Comparison of ENCODE assay signal across 22 mouse cellular contexts in the genomic region with DNA sequence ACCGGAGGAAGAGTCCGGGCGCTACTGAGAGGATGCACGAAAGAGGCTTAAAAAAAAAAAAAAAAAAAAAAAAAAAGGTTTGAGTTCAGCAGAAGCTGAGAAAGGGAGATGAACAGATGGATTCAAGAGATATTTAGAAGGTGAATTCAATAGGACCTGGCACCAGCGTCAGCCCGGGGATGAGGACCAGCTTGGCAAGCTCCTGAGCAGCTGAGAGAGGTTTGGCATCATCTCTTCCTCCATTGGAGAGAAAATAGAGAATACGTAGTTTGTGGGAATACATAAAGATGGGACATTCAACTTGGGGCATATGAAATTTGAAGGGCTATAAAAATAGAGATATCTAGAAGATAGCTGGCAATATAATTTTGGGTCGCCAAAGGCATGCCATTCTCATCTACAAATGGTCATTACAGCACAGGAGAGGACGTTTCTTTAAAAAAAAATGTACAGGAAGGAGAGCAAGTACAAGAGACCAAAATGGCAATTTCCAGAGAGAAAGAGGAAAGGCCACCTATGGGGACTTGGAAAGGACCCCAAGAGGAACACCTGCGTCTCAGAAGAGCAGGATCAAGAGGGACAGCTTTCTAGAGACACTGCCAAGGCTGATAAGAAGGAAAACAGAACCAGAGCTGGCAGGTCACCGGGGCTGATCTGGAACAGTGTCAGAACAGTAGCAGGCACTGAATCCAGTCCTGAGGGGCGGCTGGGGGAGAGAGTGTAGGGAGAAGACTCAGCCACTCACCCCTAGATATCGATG. TPM values are rescaled to one million over a fixed set of nuclear protein-coding genes. Genes with fewer than 3 reads are reported as not detected.
A peak's percentile ranks its signal among the peaks of the same experiment; 100 is the strongest.
DNase-seq lines count a peak whose midpoint lies in the region; TF ChIP-seq lines count a peak whose summit lies in the region.
"Had no signal": no experiment of that assay in that cellular context is flagged by ENCODE, and none has a peak within 500 bp of the region (broad histone marks: within the 10 kb centered on the region; RNA-seq: fewer than 3 reads in every experiment).

No protein-coding gene starts in this region.

- no peak for TF ChIP-seq POLR2A in brain, embryonic 14.5 days (IDR thresholded peaks at IDR 0.05; ENCODE audit: borderline replicate concordance, extremely low read depth, insufficient read depth, insufficient read length, poor library complexity, severe bottlenecking)

- intact Hi-C loops in left cerebral cortex, postnatal 4 days (cut with DNase I), result no loop called here

- peak; percentile 82 for DNase-seq in left cerebral cortex, postnatal 4 days
- DNase-seq in left cerebral cortex, adult 8-10 months (ENCODE audit: low spot score in 2 of 2), result no peak
- DNase-seq in brain, embryonic 14.5 days (ENCODE audit: low read depth), result peak; percentile 59
- peak; percentile 84 to 88 for DNase-seq in cerebellum, adult 18-20 months
- peak; percentile 95 to 96 for DNase-seq in cerebellum, postnatal 10 days
- no peak for DNase-seq in kidney, adult 8-10 months
- no peak for DNase-seq in spleen, postnatal 14 days (ENCODE audit: low spot score in 2 of 2)
- DNase-seq in frontal cortex, adult 2 months (ENCODE audit: extremely low spot score in 1 of 2, low spot score in 1 of 2), result no peak
- DNase-seq: adrenal gland, postnatal 36 days; embryo, embryonic 11 days; gastrocnemius, postnatal 10 days; kidney, adult 2 months; kidney, postnatal 4 days; lung, embryonic 14.5 days; lung, postnatal 14 days; retina, postnatal 1 day; right cerebral cortex, postnatal 14 days; thymus, postnatal 25 days had no signal

- no peak for TF ChIP-seq CTCF in brain, embryonic 14.5 days (IDR thresholded peaks at IDR 0.05; ENCODE audit: borderline replicate concordance, extremely low read depth, insufficient read depth, insufficient read length)

RNA-seq across cellular contexts. Expression of a gene that starts 3.8 kb away (rescaled TPM):
- total RNA-seq in left cerebral cortex, postnatal 4 days (2021), result under 1 TPM; 0.64 to 0.74 TPM
- 10 to 100 TPM; 15.2 to 18.2 (median 17.4) TPM for total RNA-seq in left cerebral cortex, adult 8-10 months (2022)
- 0.05 and 0.07 TPM in 2 replicates for polyA plus RNA-seq in brain, embryonic 14.5 days (2012; rRNA removed)
- polyA plus RNA-seq in frontal cortex, adult 2 months (2012; rRNA removed), result 5.2 and 5.4 TPM in 2 replicates
- total RNA-seq: adrenal gland, postnatal 36 days; heart, postnatal 25 days; MEL had no signal
- polyA plus RNA-seq: forebrain, embryonic 16.5 days; neural tube, embryonic 14.5 days had no signal

RNA-seq across cellular contexts. Expression of a gene that starts 44.6 kb away (rescaled TPM):
- 100 to 1,000 TPM; 204 to 212 TPM for total RNA-seq in left cerebral cortex, postnatal 4 days (2021)
- 100 to 1,000 TPM; 172 to 182 (median 180) TPM for total RNA-seq in left cerebral cortex, adult 8-10 months (2022)
- 111 and 133 TPM in 2 replicates for polyA plus RNA-seq in brain, embryonic 14.5 days (2012; rRNA removed)
- polyA plus RNA-seq in frontal cortex, adult 2 months (2012; rRNA removed), result 140 and 147 TPM in 2 replicates

Comparison
In these comparisons a context has a peak if more than half of its experiments do, and no peak if none do; other contexts are left out.
1. DNase-seq: peak in left cerebral cortex, postnatal 4 days (single experiment), brain, embryonic 14.5 days (single experiment), cerebellum, adult 18-20 months (2 of 2) and cerebellum, postnatal 10 days (2 of 2); none in left cerebral cortex, adult 8-10 months (0 of 2), kidney, adult 8-10 months (0 of 2), spleen, postnatal 14 days (0 of 2) and frontal cortex, adult 2 months (0 of 2).
2. RNA of a gene that starts 3.8 kb away (total RNA-seq): 15.2 to 18.2 TPM in left cerebral cortex, adult 8-10 months; 0.64 to 0.74 TPM in left cerebral cortex, postnatal 4 days; every median in the first group is over 4 times any median in the second.